ENCODE assay signal across 30 mouse cellular contexts in genomic region chr3:138221116-138221515, GRCm38 (mm10). TPM values are rescaled to one million over a fixed set of nuclear protein-coding genes. Genes with fewer than 3 reads are reported as not detected.
DNase-seq lines count a peak whose midpoint lies in the region; ATAC-seq and TF ChIP-seq lines count a peak whose summit lies in the region.
"Had no signal": no experiment of that assay in that cellular context is flagged by ENCODE, and none has a peak within 500 bp of the region (broad histone marks: within the 10 kb centered on the region; RNA-seq: fewer than 3 reads in every experiment).

No protein-coding gene starts in this region.

- no peaks in the 10 kb centered on the region for H3K4me1 ChIP-seq in hindbrain, postnatal 0 days (ENCODE audit: insufficient read depth, low read length)
- H3K4me1 ChIP-seq in hindbrain, embryonic 13.5 days (replicated peaks), result no peaks in the 10 kb centered on the region
- H3K4me1 ChIP-seq in midbrain, embryonic 15.5 days, result no peaks in the 10 kb centered on the region
- peaks cover 19% of the 10 kb centered on the region for H3K4me1 ChIP-seq in midbrain, embryonic 10.5 days
- H3K4me1 ChIP-seq in midbrain, postnatal 0 days (ENCODE audit: insufficient read depth, low read length), result no peaks in the 10 kb centered on the region
- peaks cover 4% of the 10 kb centered on the region for H3K4me1 ChIP-seq in midbrain, embryonic 11.5 days (ENCODE audit: control insufficient read depth, insufficient read depth, low read length)

- H3K4me2 ChIP-seq in hindbrain, postnatal 0 days (ENCODE audit: low read depth, low read length), result no peak overlapping the region
- no peak overlapping the region for H3K4me2 ChIP-seq in hindbrain, embryonic 13.5 days
- H3K4me2 ChIP-seq in midbrain, embryonic 15.5 days, result no peak overlapping the region
- no peak overlapping the region for H3K4me2 ChIP-seq in midbrain, postnatal 0 days (ENCODE audit: low read depth, low read length, poor library complexity, severe bottlenecking)
- H3K4me2 ChIP-seq in midbrain, embryonic 11.5 days, result no peak overlapping the region
- H3K4me2 ChIP-seq: embryonic facial prominence, embryonic 13.5 days; embryonic facial prominence, embryonic 15.5 days; forebrain, embryonic 12.5 days had no signal

- ATAC-seq in hindbrain, postnatal 0 days, result peak; percentile 76
- ATAC-seq in hindbrain, embryonic 13.5 days (ENCODE audit: low FRiP score), result no peak
- 0 out of 2 replicates have a peak, but pooled peaks have one; percentile 50 for ATAC-seq in midbrain, embryonic 15.5 days (replicated peaks)
- ATAC-seq in midbrain, postnatal 0 days (ENCODE audit: low FRiP score), result peak; percentile 38; the same call in 1 of the 2 replicates
- ATAC-seq in midbrain, embryonic 11.5 days (ENCODE audit: low FRiP score), result no peak
- ATAC-seq: forebrain, embryonic 14.5 days had no signal

- no peak overlapping the region for H3K27ac ChIP-seq in hindbrain, postnatal 0 days
- no peak overlapping the region for H3K27ac ChIP-seq in hindbrain, embryonic 13.5 days
- H3K27ac ChIP-seq in midbrain, embryonic 15.5 days, result no peak overlapping the region
- H3K27ac ChIP-seq in midbrain, embryonic 10.5 days (replicated peaks), result no peak overlapping the region
- no peak overlapping the region for H3K27ac ChIP-seq in midbrain, postnatal 0 days (ENCODE audit: low read depth, low read length)
- H3K27ac ChIP-seq in midbrain, embryonic 11.5 days (ENCODE audit: low read depth, low read length), result no peak overlapping the region
- H3K27ac ChIP-seq: embryonic facial prominence, embryonic 13.5 days; embryonic facial prominence, embryonic 15.5 days; forebrain, embryonic 10.5 days; forebrain, embryonic 12.5 days had no signal

- no peaks in the 10 kb centered on the region for H3K27me3 ChIP-seq in hindbrain, postnatal 0 days (ENCODE audit: insufficient read depth, low read length)
- H3K27me3 ChIP-seq in hindbrain, embryonic 13.5 days, result no peaks in the 10 kb centered on the region
- H3K27me3 ChIP-seq in midbrain, embryonic 15.5 days (replicated peaks), result no peaks in the 10 kb centered on the region
- H3K27me3 ChIP-seq in midbrain, embryonic 10.5 days (ENCODE audit: low read depth, poor library complexity, severe bottlenecking), result no peaks in the 10 kb centered on the region
- H3K27me3 ChIP-seq in midbrain, postnatal 0 days (ENCODE audit: insufficient read depth, low read length), result no peaks in the 10 kb centered on the region
- no peaks in the 10 kb centered on the region for H3K27me3 ChIP-seq in midbrain, embryonic 11.5 days (ENCODE audit: control insufficient read depth, insufficient read depth, low read length)
- H3K27me3 ChIP-seq: embryonic facial prominence, embryonic 13.5 days; embryonic facial prominence, embryonic 15.5 days; forebrain, embryonic 12.5 days had no signal

- no peak for TF ChIP-seq CTCF in hindbrain, postnatal 0 days (IDR thresholded peaks at IDR 0.05; ENCODE audit: low read depth)
- no peak for TF ChIP-seq CTCF in midbrain, postnatal 0 days (IDR thresholded peaks at IDR 0.05)

- no peak overlapping the region for H3K9ac ChIP-seq in hindbrain, postnatal 0 days (replicated peaks; ENCODE audit: low read length)
- no peak overlapping the region for H3K9ac ChIP-seq in hindbrain, embryonic 13.5 days
- no peak overlapping the region for H3K9ac ChIP-seq in midbrain, embryonic 15.5 days
- H3K9ac ChIP-seq in midbrain, postnatal 0 days (replicated peaks; ENCODE audit: low read length, poor library complexity, severe bottlenecking), result no peak overlapping the region
- no peak overlapping the region for H3K9ac ChIP-seq in midbrain, embryonic 11.5 days (ENCODE audit: low read length)
- H3K9ac ChIP-seq: embryonic facial prominence, embryonic 13.5 days; embryonic facial prominence, embryonic 15.5 days; forebrain, embryonic 12.5 days had no signal

- no peaks in the 10 kb centered on the region for H3K9me3 ChIP-seq in hindbrain, postnatal 0 days (ENCODE audit: low read length)
- no peaks in the 10 kb centered on the region for H3K9me3 ChIP-seq in hindbrain, embryonic 13.5 days
- H3K9me3 ChIP-seq in midbrain, embryonic 15.5 days, result no peaks in the 10 kb centered on the region
- no peaks in the 10 kb centered on the region for H3K9me3 ChIP-seq in midbrain, embryonic 10.5 days (replicated peaks)
- H3K9me3 ChIP-seq in midbrain, postnatal 0 days (ENCODE audit: low read length), result no peaks in the 10 kb centered on the region
- H3K9me3 ChIP-seq in midbrain, embryonic 11.5 days (ENCODE audit: control insufficient read depth, low read length), result no peaks in the 10 kb centered on the region
- H3K9me3 ChIP-seq: embryonic facial prominence, embryonic 13.5 days; embryonic facial prominence, embryonic 15.5 days; forebrain, embryonic 10.5 days; forebrain, embryonic 12.5 days had no signal

- no peaks in the 10 kb centered on the region for H3K36me3 ChIP-seq in hindbrain, postnatal 0 days (ENCODE audit: insufficient read depth, low read length)
- H3K36me3 ChIP-seq in hindbrain, embryonic 13.5 days, result no peaks in the 10 kb centered on the region
- no peaks in the 10 kb centered on the region for H3K36me3 ChIP-seq in midbrain, embryonic 15.5 days (replicated peaks)
- H3K36me3 ChIP-seq in midbrain, embryonic 10.5 days, result no peaks in the 10 kb centered on the region
- no peaks in the 10 kb centered on the region for H3K36me3 ChIP-seq in midbrain, postnatal 0 days (ENCODE audit: insufficient read depth, low read length)
- no peaks in the 10 kb centered on the region for H3K36me3 ChIP-seq in midbrain, embryonic 11.5 days (ENCODE audit: control insufficient read depth, insufficient read depth, low read length)
- H3K36me3 ChIP-seq: embryonic facial prominence, embryonic 13.5 days; embryonic facial prominence, embryonic 15.5 days; forebrain, embryonic 10.5 days; forebrain, embryonic 12.5 days had no signal

- 64% methylated on average over 11 of the region's 11 CpGs for WGBS in hindbrain, postnatal 0 days
- WGBS in hindbrain, embryonic 13.5 days, result 68% methylated on average over 11 of the region's 11 CpGs
- WGBS in midbrain, embryonic 15.5 days, result 56% methylated on average over 11 of the region's 11 CpGs
- WGBS in midbrain, embryonic 10.5 days, result 91% methylated on average over 11 of the region's 11 CpGs
- 53% methylated on average over 11 of the region's 11 CpGs for WGBS in midbrain, postnatal 0 days
- WGBS in midbrain, embryonic 11.5 days, result 81% methylated on average over 11 of the region's 11 CpGs

- no peak for DNase-seq in hindbrain, postnatal 0 days (ENCODE audit: low spot score)
- no peak for DNase-seq in midbrain, embryonic 10.5 days (ENCODE audit: low spot score)
- DNase-seq in midbrain, postnatal 0 days (ENCODE audit: low spot score), result no peak
- DNase-seq in midbrain, embryonic 11.5 days (ENCODE audit: low spot score, missing footprints), result no peak
- DNase-seq in thymus, postnatal 4 days, result no peak
- DNase-seq: adrenal gland, adult 2 months; adrenal gland, postnatal 10 days; adrenal gland, postnatal 25 days; cerebellum, adult 11 months; cerebellum, adult 18-20 months; cerebellum, adult 8-10 months; cerebellum, adult 9-11 months; cerebellum, postnatal 14 days; cerebellum, postnatal 36 days; embryo, embryonic 11 days had no signal

- H3K4me3 ChIP-seq in hindbrain, postnatal 0 days (ENCODE audit: low read length), result no peak overlapping the region
- H3K4me3 ChIP-seq in hindbrain, embryonic 13.5 days, result no peak overlapping the region
- no peak overlapping the region for H3K4me3 ChIP-seq in midbrain, embryonic 15.5 days
- no peak overlapping the region for H3K4me3 ChIP-seq in midbrain, embryonic 10.5 days
- H3K4me3 ChIP-seq in midbrain, postnatal 0 days (ENCODE audit: low read depth, low read length), result no peak overlapping the region
- no peak overlapping the region for H3K4me3 ChIP-seq in midbrain, embryonic 11.5 days (ENCODE audit: low read depth, low read length)
- H3K4me3 ChIP-seq: embryonic facial prominence, embryonic 13.5 days; embryonic facial prominence, embryonic 15.5 days; erythroblast, embryonic 14.5 days; forebrain, embryonic 10.5 days; forebrain, embryonic 12.5 days had no signal

RNA-seq across cellular contexts. Expression of gene Adh7, which starts 3.6 kb away (rescaled TPM):
- total RNA-seq in hindbrain, postnatal 0 days (2014; rRNA removed), result 0.22 and 0.37 TPM in 2 replicates
- polyA plus RNA-seq in hindbrain, postnatal 0 days (2015; fragmentation: Nextera tagmentation; extraction: Ambion mirVana), result 0.70 and 1.2 TPM in 2 replicates
- polyA plus RNA-seq in hindbrain, embryonic 13.5 days (2015; fragmentation: Nextera tagmentation; extraction: Ambion mirVana), result 0.71 and 1.1 TPM in 2 replicates
- polyA plus RNA-seq in midbrain, embryonic 15.5 days (2015; fragmentation: Nextera tagmentation; extraction: Ambion mirVana), result 1.2 and 1.4 TPM in 2 replicates
- polyA plus RNA-seq in midbrain, embryonic 10.5 days (2016; fragmentation: Nextera tagmentation; extraction: Ambion mirVana), result 0.25 TPM in 1 of 2 replicates, not detected in the other
- 0.99 and 3.2 TPM in 2 replicates for total RNA-seq in midbrain, postnatal 0 days (2014; rRNA removed)
- 1.5 and 2.0 TPM in 2 replicates for polyA plus RNA-seq in midbrain, postnatal 0 days (2015; fragmentation: Nextera tagmentation; extraction: Ambion mirVana)
- polyA plus RNA-seq in midbrain, embryonic 11.5 days (2014; fragmentation: Nextera tagmentation; extraction: Ambion mirVana), result 0.11 and 0.16 TPM in 2 replicates
- total RNA-seq: common myeloid progenitor, adult 5-6 weeks; MEL had no signal
- polyA plus RNA-seq: embryonic facial prominence, embryonic 11.5 days; erythroblast, embryonic 14.5 days; forebrain, embryonic 10.5 days; forebrain, embryonic 12.5 days had no signal

RNA-seq across cellular contexts. Expression of gene 4930579F01Rik, which starts 27.5 kb away (rescaled TPM):
- not detected in 2 replicates for total RNA-seq in hindbrain, postnatal 0 days (2014; rRNA removed)
- 0.09 TPM in 1 of 2 replicates, not detected in the other for polyA plus RNA-seq in hindbrain, postnatal 0 days (2015; fragmentation: Nextera tagmentation; extraction: Ambion mirVana)
- polyA plus RNA-seq in hindbrain, embryonic 13.5 days (2015; fragmentation: Nextera tagmentation; extraction: Ambion mirVana), result 0.10 TPM in 1 of 2 replicates, not detected in the other
- not detected in 2 replicates for polyA plus RNA-seq in midbrain, embryonic 15.5 days (2015; fragmentation: Nextera tagmentation; extraction: Ambion mirVana)
- not detected in 2 replicates for polyA plus RNA-seq in midbrain, embryonic 10.5 days (2016; fragmentation: Nextera tagmentation; extraction: Ambion mirVana)
- total RNA-seq in midbrain, postnatal 0 days (2014; rRNA removed), result not detected in 2 replicates
- polyA plus RNA-seq in midbrain, postnatal 0 days (2015; fragmentation: Nextera tagmentation; extraction: Ambion mirVana), result not detected in 2 replicates
- polyA plus RNA-seq in midbrain, embryonic 11.5 days (2014; fragmentation: Nextera tagmentation; extraction: Ambion mirVana), result not detected in 2 replicates
- total RNA-seq: adrenal gland, adult 2 months; adrenal gland, postnatal 10 days; adrenal gland, postnatal 4 days; common myeloid progenitor, adult 5-6 weeks; ES-E14; MEL had no signal
- polyA plus RNA-seq: adrenal gland, adult 2 months; brain, embryonic 14.5 days; C2C12; embryonic facial prominence, embryonic 11.5 days; erythroblast, embryonic 14.5 days; forebrain, embryonic 10.5 days; forebrain, embryonic 12.5 days; forebrain, embryonic 14.5 days had no signal

RNA-seq across cellular contexts. Expression of gene Adh1, which starts 39.7 kb away (rescaled TPM):
- total RNA-seq in hindbrain, postnatal 0 days (2014; rRNA removed), result 0.97 and 1.3 TPM in 2 replicates
- 3.8 and 4.5 TPM in 2 replicates for polyA plus RNA-seq in hindbrain, postnatal 0 days (2015; fragmentation: Nextera tagmentation; extraction: Ambion mirVana)
- 0.65 and 1.4 TPM in 2 replicates for polyA plus RNA-seq in hindbrain, embryonic 13.5 days (2015; fragmentation: Nextera tagmentation; extraction: Ambion mirVana)
- polyA plus RNA-seq in midbrain, embryonic 15.5 days (2015; fragmentation: Nextera tagmentation; extraction: Ambion mirVana), result 1.1 TPM in 2 replicates
- polyA plus RNA-seq in midbrain, embryonic 10.5 days (2016; fragmentation: Nextera tagmentation; extraction: Ambion mirVana), result 0.14 TPM in 1 of 2 replicates, not detected in the other
- total RNA-seq in midbrain, postnatal 0 days (2014; rRNA removed), result 0.80 and 4.2 TPM in 2 replicates
- polyA plus RNA-seq in midbrain, postnatal 0 days (2015; fragmentation: Nextera tagmentation; extraction: Ambion mirVana), result 3.2 and 4.0 TPM in 2 replicates
- polyA plus RNA-seq in midbrain, embryonic 11.5 days (2014; fragmentation: Nextera tagmentation; extraction: Ambion mirVana), result 0.23 and 0.48 TPM in 2 replicates
- total RNA-seq: common myeloid progenitor, adult 5-6 weeks had no signal
- polyA plus RNA-seq: embryonic facial prominence, embryonic 11.5 days; erythroblast, embryonic 14.5 days had no signal

Comparison
In these comparisons a context has a peak if more than half of its experiments do, and no peak if none do; other contexts are left out.
1. ATAC-seq: peak in hindbrain, postnatal 0 days (single experiment), midbrain, embryonic 15.5 days (single experiment) and midbrain, postnatal 0 days (single experiment); none in hindbrain, embryonic 13.5 days (single experiment) and midbrain, embryonic 11.5 days (single experiment).